Mouse (Mus musculus) monocyte, adult 2 months (primary cell): ENCODE results near the gene Hist1h4k.
"Not testable (repeated sequence)": the region's sequence is repeated elsewhere in the genome, so short reads cannot be mapped to it uniquely, and the experiment has no call there.

Experiments used
- DNase-seq, 2 experiments: peaks; one replicate each; pipeline ENCODE4 v3.0.0; 2022; ENCODE audit warnings: low spot score in 2 of 2, low read depth in 1 of 2

The Hist1h4k gene

DNA sequence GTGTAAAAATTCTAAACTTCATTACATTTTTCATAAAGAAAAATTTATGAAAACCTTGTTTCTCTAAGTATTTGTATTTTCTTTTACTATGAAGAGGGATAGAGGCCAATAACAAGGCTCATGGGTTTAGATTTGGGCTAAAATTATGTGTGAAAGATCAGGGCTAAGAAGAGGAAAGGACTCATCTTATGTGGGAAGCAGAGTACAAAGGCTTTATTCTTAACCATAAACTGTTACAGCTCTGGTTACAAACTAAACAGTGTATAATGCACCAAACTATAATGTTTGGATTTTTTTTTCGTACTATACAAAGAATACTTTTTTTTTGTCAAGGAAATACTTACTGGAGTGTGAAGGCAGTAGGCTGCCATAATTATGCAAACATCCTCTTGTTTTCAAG lies 5.4 kb upstream of the Hist1h4k start:
- DNase-seq = no peak

DNA sequence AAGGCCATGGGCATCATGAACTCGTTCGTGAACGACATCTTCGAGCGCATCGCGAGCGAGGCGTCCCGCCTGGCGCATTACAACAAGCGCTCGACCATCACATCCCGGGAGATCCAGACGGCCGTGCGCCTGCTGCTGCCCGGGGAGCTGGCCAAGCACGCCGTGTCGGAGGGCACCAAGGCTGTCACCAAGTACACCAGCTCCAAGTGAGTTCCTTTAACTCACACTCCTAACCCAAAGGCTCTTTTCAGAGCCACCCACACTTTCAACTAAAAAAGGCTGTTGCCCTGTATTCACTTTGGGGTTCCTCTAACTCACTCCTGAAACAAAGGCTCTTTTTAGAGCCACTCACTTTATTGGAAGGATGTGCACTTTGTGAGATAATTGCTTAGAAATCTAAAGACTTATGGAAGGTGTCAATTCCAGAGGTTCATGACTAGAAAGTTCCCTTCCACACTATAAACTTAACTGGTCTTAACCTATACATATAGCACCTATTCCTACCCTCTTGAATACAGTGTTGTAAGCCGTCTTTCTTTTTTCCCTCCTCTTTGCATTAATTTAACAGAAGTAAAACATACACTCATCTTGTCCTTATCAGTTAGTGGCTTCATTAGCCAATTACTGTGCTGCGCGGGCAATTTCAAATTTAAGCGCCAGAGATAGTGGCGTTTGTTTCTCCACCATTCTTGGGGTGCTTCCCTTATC lies 4.1 kb upstream of the Hist1h4k start:
- not testable (repeated sequence) for DNase-seq

DNA sequence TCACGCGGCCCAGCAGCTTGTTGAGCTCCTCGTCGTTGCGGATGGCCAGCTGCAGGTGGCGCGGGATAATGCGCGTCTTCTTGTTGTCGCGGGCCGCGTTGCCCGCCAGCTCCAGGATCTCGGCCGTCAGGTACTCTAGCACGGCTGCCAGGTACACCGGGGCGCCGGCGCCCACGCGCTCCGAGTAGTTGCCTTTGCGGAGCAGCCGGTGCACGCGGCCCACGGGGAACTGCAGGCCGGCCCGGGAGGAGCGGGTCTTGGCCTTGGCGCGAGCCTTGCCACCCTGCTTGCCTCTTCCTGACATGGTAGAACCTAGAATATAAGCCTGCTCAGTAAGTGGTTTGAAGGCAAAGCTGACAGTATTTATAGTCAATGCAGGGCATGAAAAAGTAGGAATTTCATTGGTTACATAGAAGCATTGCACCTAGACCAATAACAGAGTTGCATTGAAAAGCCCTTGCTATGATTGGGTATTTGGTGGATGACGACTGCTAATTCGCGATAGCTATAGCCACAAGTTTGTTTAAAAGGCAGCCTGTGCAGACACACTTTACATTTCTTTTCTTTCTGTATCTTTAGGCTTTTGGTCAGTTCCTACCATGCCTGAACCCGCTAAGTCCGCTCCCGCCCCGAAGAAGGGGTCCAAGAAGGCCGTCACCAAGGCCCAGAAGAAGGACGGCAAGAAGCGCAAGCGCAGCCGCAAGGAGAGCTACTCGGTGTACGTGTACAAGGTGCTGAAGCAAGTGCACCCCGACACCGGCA lies 3.4 kb upstream of the Hist1h4k start, which contains the start of the genes Hist1h2ak and Hist1h2bn:
TSS of gene Hist1h2ak (minus strand) at position 304 of the 762 bp plus-strand sequence.
TSS of gene Hist1h2bn (plus strand) at position 600 of the 762 bp plus-strand sequence.
- DNase-seq = peak; percentile 33 to 68

DNA sequence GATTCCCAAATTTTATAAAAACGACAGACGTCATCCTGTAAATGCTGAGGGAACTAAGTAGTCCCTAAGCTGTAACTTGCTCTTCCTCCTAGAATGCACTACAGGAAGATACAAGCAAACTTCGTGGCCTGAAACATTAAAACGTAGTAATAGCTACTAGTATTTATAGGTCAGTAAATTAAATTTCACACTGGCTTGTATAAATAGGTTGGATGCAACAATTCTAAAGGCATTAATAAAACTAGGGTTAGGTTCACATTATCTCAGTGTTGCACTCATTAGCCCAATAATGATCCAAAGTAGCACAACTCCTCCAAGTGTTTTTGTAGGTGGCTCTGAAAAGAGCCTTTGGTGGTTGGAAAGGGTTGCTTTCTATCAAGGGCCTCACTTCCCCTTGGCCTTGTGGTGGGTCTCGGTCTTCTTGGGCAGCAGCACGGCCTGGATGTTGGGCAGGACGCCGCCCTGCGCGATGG lies 2.8 kb upstream of the Hist1h4k start:
- DNase-seq = no peak

DNA sequence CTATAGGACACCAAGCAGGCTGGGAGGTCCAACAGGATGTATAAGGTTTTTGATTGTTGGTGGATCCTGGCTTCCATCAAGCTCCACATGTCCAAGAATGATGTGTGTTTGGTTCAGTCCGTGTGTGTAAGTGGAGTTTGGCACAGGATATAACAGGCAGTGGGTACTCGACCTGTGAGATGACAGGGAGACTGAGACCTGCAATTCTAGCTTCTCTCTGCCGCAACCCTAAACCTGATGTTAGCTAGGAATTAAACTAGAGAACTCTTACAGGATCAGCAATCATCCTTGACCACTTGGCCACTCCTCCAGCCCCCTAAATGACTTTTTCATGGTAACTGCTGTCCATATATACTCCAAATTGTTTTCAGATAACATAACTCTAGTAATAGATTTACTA lies 2.1 kb upstream of the Hist1h4k start:
- DNase-seq = no peak

DNA sequence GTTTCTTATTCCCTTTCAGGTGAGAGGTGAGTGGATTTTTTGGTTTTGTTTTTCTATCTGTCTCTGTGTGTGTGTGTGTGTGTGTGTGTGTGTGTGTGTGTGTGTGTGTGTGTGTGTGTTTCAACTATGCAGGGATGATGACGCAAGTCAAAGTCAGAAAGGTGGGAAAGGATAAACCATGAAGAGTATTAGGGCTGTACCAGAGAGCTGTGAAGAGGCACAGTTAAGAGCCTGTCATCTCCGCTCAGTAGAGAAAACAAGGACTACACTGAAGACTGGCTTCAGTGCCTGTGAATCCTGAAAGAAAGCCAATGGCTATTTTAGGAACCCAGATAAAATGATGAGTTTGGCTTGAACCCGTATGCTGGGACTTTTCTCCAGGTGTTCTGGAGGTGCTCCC lies 1.5 kb upstream of the Hist1h4k start:
- no peak for DNase-seq

DNA sequence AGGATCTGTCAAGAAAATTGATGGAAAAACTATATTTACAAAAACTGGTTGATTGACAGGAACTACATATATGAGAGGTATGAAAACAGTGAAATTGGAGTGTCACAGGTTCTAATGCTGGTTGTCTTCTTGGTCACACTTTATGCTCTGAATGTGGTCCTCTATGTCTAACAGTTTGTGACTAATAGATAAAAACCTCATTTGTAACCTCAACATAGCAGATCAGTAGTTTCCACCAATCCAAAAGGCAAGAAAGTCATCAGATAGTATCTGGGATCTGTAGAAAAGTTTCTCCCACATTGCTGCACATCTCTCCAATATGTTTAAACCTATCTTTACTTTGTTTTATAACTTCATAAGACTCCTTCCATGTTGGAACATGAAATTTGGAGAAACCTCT lies 1.1 kb upstream of the Hist1h4k start:
- no peak for DNase-seq

DNA sequence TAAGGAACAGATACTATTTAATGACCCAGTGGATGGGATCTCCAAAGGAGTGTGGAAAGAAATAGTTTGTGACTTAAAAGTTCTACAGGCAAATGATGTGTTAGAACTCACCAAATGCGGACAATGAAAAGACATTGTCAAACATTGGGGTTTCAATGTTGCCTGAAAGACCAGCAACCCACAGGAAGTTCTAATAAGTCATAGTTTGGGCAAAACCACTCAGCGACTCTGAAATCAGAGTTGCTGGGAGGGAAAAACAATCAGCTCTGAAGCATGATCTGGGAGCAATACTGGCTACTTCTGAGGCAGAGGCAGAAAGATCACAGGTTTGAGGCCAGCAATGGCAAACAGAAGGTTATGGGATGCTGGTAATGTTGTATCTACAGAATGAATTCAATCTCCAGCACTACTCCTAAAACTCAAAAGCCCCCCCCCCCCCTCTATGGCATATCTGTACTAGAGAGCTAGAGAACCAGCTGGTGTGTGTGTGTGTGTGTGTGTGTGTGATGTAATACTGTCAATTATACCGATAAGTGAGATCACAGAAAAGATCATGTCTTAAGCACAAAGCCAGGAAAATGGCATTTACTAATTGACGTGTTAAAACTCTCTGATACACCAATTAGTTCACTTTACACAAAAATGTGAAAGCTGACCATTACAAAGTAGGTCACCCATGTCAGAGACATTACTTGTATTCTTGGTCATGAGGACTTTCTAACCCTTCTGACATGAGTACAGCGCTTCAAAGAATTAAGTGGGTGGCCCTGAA lies 732 bp downstream of the Hist1h4k start:
- no peak for DNase-seq

DNA sequence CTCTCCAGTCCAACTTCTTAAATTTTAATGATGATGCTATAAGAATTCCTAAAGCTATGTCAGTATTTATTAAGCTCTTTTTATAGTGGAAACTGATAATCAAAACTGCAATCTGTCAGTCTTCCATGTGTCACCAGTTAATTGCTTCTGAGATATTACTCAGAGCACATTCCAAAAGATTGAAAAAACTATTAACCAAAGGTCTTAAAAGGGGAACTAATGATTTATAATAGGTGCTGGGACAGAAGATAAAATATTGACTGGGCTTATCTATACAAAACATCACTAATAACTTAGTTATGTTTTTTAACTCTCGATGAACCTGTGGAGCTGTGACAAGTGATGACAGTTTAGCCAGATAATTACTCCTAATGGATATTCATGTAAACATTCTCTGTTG lies 5.3 kb downstream of the Hist1h4k start:
- no peak for DNase-seq

DNA sequence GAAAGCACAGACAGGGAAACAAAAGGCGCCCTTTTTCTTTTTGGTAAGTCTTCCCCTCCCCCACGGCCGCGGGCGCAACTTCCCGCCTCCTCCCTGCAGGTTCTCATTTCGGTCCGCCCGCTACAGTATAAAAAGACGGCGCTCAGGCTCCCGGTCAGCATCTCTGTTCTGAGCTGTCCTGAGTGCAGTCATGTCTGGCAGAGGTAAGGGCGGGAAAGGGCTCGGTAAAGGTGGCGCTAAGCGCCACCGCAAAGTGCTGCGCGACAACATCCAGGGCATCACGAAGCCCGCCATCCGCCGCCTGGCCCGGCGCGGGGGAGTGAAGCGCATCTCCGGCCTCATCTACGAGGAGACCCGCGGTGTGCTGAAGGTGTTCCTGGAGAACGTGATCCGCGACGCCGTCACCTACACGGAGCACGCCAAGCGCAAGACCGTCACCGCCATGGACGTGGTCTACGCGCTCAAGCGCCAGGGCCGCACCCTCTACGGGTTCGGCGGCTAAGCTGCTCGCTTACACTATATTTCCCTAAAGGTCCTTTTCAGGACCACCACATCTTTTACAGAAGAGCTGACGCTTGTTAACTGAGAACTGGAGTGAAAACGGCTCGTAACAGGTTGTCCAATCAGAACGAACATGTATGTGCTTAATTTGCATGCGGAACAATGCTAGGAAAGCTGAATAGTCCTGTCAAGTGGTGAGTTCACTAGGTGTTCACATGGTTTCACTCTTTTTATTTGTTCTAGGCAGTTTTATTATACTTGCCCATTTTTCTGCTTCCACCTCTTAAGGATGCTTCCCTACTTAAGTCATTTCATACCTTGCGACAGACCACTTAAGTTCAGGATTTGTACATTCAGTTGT lies 15.2 kb downstream of the Hist1h4k start, which contains the start of gene Hist1h4j:
TSS of gene Hist1h4j (plus strand) at position 159 of the 862 bp plus-strand sequence.
- peak in 1 of 2 experiments; percentile 45 for DNase-seq

DNA sequence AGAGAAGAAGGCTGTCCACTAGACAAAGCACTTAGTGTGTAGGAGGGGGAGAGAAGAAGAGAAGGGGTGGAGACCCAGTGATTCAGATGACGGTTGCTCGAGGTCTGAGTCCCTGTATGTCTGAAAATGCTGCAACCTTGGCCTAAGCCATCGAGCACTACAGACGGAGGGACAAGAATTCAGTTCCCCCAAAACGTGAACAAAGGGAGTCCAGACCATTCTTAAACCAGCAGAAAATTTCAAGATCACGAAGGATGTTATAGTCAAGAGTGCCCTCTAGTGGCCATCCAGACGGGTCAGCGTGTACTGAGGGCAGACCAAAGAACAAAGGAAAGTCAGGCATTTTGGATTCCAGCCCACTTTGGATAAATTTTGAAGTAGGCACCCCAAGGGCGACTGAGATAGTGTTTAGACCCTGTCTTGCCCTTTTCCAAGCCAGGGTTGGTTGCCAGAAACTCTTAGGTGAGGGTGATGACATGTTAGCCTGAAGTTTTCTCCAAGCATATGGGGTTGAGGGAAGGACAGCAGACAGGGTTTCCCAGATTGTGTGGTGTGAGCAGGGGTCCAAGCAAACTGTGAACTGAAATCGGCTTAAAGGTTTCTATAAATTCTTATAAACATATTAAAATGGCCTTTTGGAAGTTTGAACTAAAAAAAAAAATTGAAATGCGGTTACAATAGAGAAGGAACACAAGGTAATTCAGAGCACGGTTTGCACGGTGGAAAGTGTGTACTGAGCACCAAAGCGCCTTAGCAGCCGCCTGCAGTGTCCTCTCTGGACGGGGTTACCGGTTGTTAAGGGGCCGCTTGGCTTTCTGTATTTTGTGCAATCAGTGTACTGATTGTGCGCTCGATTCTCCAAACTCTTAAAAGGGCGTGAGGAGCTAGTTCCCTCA lies 16.0 kb downstream of the Hist1h4k start:
- DNase-seq = peak in 1 of 2 experiments; percentile 67

DNA sequence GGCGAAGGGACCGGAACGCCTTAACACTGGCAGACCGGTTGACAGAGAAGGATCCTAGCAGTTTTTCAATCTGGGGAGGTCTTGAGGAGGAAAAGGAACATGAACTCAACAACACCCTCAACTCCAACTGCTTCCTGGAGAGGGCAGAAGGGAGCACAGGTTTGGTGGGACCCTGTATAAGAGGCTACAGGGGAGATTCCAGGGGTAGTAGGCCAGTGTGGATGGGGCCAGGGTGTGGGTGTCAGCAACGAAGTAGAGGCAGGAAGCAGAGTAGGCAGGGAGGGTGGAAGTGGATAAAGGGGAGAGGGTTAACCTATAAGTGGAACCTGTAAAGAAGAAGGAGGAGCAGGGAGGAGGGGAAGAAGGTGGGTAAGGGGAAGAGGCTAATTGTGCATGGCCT lies 16.8 kb downstream of the Hist1h4k start:
- DNase-seq = no peak

DNA sequence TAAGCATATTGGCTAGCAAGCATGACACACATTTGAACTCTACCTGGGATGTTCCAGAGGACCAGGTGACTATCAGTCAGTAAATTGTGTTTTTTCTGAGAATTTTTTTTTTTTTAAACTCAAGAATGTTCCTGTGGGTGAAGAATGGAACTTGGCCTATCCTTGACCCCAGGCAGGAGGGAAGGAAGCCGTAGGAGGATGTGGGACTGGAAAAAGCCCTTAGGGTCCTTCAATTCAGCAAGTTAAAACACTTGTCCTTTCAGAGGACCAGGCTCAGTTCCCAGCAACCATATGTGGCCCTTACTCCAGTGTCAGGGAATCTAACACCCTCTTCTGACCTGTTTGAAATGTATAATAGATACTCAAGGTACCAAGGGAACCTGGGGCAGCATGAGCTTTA lies 20.8 kb downstream of the Hist1h4k start:
- no peak for DNase-seq

DNA sequence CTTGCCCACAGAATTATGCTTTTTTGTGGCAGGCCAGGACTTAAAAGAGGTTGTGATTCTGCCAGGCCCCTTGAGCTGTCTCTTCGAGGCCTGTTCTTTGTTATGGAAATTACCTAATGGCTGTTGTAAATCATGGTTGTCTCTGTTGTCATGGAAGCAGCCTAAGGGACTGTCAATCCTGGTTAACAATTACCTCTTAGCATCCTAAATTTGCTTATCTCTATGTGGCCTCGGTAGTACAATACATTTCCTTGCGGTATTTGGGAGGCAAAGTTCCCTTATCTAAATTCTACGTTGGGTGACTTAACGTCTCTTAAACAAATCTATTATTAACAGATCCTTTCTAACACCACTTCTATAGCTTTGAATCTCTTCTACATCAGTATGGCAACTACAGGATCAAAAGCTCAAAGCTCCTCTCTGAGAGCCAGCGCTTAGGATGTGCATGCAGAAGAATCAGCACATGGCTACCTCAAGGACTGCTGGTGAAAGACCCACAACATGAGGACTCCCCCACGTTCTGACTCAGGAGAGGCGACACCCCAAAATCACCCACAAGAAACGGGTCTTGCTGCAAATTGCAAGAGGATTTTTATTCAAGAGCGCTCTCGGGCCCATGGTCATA lies 22.2 kb downstream of the Hist1h4k start:
- no peak for DNase-seq

DNA sequence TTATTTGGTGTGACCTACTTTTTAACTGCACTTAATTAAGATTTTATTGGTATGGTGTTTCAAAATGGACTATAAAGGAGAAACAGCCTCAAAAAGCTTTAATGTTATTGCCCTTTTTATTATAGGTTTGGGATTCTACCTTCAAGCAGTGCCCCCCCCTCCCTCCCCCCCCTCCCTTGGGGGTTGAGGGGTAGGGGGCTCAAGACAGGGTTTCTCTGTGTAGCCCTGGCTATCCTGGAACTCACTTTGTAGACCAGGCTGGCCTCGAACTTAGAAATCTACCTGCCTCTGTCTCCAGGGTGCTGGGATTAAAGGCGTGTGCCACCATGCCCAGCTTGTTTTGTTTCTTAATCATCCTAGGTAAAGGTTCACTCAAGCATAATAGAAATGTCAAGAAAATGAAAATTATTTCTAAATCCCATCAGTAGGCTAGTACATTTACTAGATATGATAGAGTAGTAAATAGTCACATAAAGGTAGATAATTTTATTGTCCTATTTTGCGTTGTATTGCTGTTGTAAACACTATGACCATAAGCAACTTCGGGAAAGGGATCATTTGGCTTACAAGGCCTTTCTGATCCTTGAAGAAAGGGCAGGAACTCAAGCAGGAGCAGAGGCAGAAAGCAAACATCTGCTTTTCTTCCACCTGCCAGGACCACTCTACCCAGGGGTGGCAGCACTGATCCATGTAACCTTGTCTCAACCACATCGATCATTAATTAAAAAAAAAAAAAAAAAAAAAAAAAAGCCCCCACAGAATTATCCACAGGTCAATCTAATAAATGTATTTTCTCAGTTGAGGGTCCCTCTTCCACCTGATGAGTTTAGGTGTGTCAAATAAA lies 27.1 kb downstream of the Hist1h4k start:
- no peak for DNase-seq

DNA sequence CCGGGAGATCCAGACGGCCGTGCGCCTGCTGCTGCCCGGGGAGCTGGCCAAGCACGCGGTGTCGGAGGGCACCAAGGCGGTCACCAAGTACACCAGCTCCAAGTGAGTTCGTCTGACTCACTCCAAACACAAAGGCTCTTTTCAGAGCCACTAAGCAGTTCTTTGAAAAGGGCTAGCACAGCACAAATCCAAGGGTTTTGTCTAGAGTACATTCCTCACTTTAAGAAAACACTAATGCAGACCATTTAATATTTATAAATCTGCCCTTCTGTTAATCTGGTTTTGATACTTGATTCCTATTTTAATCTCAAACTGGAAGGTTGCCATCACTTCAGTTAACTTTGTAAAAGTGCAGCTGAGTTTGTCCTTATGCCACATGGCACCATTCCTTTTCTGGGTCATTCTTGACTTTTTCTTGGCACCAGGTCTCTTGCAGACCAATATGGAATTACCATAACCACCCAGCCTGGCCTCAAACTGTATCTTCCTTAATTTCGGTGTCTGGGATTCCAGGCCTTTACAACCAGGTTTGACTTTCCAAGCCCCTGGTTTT lies 27.9 kb downstream of the Hist1h4k start:
- no peak for DNase-seq

DNA sequence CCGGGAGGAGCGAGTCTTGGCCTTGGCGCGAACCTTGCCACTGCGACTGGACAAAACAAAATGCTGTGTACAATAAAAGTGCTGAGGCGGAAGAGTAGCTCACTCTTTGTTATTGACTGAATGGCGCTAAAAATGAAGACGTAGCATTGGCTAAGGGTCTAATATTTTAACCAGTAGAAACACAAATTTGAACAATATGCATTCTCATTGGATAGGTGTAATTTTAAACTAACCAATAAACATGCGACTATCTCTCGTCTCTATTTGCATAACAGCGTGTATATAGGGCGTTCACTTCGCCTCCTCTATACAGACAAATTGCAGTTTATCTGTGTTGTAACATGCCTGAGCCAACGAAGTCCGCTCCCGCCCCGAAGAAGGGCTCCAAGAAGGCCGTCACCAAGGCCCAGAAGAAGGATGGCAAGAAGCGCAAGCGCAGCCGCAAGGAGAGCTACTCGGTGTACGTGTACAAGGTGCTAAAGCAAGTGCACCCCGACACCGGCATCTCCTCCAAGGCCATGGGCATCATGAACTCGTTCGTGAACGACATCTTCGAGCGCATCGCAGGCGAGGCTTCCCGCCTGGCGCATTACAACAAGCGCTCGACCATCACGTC lies 28.4 kb downstream of the Hist1h4k start, which contains the start of gene Hist1h2bm:
TSS of gene Hist1h2bm (plus strand) at position 288 of the 616 bp plus-strand sequence.
- peak; percentile 16 to 39 for DNase-seq
